Mouse (Mus musculus): ENCODE measurements around the gene Camk2g.

- TF ChIP-seq EP300 (IDR thresholded peaks at IDR 0.05; ENCODE audit: insufficient read depth, low read depth, low read length) (no peak), CTCF (IDR thresholded peaks at IDR 0.05) (no peak), POLR2A (IDR thresholded peaks at IDR 0.05; ENCODE audit: insufficient read depth, low read depth, low read length) (no peak)
These were observed 68.1 kb downstream of the Camk2g start for GRCm38 (mm10) chr14:20725660-20726339.

Measured in heart, adult 2 months (tissue).